Mouse (Mus musculus): ENCODE measurements at regions not wholly inside any gene's neighbourhood (a gene's known extent, or its start where the extent isn't known, plus 50 kb on each side); places are given as distances from the start of the nearest gene placed in this dataset.
"Not testable (repeated sequence)": the region's sequence is repeated elsewhere in the genome, so short reads cannot be mapped to it uniquely, and the experiment has no call there.

DNA sequence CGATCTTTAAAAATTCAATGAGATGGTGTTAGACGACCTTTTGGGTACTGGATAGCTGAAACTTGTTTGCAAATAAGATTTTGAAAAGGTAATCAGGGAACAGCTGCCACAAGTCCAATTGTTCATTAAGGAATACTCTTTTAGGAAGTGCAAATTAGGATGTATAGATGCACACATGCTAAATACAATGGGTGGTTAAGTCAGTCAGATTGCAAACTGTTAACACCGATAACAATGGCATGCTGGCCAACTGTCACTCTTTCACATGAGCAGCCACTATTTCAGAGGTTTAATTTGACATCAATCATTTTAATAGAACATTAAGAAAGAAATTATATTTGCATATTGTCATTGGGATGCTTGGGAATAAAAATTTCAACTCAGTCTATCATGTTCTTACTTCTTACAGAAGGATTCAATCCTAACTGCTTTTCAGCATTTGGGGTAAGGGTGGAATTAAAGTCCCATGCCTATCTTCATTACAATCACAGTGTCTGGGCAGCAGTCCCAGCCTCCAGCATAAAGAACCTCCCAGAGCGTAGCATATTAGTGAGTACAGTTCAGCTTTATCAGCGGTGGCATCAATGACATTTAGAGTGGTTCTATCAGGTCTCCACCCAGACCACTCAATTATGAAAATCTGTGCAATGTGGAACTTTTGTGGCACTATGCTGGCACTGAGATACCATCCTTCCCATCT, 385.8 kb upstream of the Slc39a10 start:
- H3K9ac ChIP-seq (ENCODE audit: low read depth, poor library complexity, severe bottlenecking): no peak overlapping the region
- no peak for TF ChIP-seq POLR2A (IDR thresholded peaks at IDR 0.05; ENCODE audit: insufficient read depth, low read length)
- TF ChIP-seq CTCF (IDR thresholded peaks at IDR 0.05; ENCODE audit: low read depth, low read length): no peak
- no peak for TF ChIP-seq EP300 (IDR thresholded peaks at IDR 0.05; ENCODE audit: insufficient read depth, low read depth, low read length)
- no peaks in the 10 kb centered on the region for H3K9me3 ChIP-seq (replicated peaks; ENCODE audit: control insufficient read depth, insufficient read depth, low read length, poor library complexity, severe bottlenecking)
- no peak overlapping the region for H3K27ac ChIP-seq (ENCODE audit: insufficient read depth, low read length)
- H3K4me1 ChIP-seq (ENCODE audit: control insufficient read depth, insufficient read depth, low read length): no peaks in the 10 kb centered on the region
- H3K27me3 ChIP-seq (ENCODE audit: control insufficient read depth, insufficient read depth, low read length, poor library complexity, severe bottlenecking): no peaks in the 10 kb centered on the region
- no peak overlapping the region for H3K4me3 ChIP-seq (ENCODE audit: low read depth, low read length)
- no peaks in the 10 kb centered on the region for H3K36me3 ChIP-seq (ENCODE audit: control insufficient read depth, insufficient read depth, low read length, poor library complexity, severe bottlenecking)

DNA sequence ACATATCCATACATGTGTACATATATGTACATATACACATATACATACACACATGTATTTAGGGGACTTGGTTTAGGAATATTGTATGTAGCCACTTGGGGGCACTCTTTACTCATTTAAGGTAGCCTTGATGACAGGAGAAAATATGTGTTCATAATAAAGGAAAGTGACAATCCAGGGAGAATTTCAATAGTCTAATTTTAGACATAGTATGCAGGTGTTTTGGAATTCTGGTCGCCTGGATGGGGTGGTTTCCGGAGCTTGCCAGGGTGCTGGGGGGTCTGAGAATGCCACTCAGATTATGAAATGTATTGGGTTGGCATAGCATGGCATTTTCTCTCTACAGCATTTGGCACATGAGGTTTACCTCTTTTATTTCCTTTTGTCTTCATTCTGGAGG, 385.2 kb upstream of the Slc39a10 start:
- Histone ChIP-seq H3K4me3 (ENCODE audit: low read depth, low read length) (no peak overlapping the region), H3K4me1 (ENCODE audit: control insufficient read depth, insufficient read depth, low read length) (no peaks in the 10 kb centered on the region), H3K36me3 (ENCODE audit: control insufficient read depth, insufficient read depth, low read length, poor library complexity, severe bottlenecking) (no peaks in the 10 kb centered on the region), H3K27me3 (ENCODE audit: control insufficient read depth, insufficient read depth, low read length, poor library complexity, severe bottlenecking) (no peaks in the 10 kb centered on the region), H3K27ac (ENCODE audit: insufficient read depth, low read length) (no peak overlapping the region), H3K9me3 (replicated peaks; ENCODE audit: control insufficient read depth, insufficient read depth, low read length, poor library complexity, severe bottlenecking) (no peaks in the 10 kb centered on the region), H3K9ac (ENCODE audit: low read depth, poor library complexity, severe bottlenecking) (no peak overlapping the region)
- TF ChIP-seq CTCF (IDR thresholded peaks at IDR 0.05; ENCODE audit: low read depth, low read length) (no peak), EP300 (IDR thresholded peaks at IDR 0.05; ENCODE audit: insufficient read depth, low read depth, low read length) (no peak), POLR2A (IDR thresholded peaks at IDR 0.05; ENCODE audit: insufficient read depth, low read length) (no peak)

DNA sequence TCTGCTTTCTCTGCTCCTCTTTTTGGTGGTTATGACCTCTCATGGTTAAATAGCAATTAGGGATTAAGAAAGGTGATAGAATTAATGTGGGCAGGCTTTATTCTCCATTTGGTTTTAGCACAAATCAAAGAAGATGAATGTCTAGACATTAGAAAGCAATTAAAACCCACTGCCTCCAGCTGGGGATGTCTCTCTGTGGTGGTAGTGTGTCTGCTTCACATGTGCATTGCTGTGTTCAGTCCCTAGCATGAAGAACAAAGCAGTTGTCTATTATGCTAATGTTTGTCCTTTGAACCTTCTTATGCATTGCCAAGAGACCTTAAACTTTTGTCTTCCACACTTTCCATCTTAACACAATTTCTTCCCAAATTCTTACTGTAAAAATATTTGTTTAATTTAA, 379.5 kb upstream of the Slc39a10 start:
- Histone ChIP-seq H3K27ac (ENCODE audit: insufficient read depth, low read length) (no peak overlapping the region), H3K9ac (ENCODE audit: low read depth, poor library complexity, severe bottlenecking) (no peak overlapping the region), H3K4me1 (ENCODE audit: control insufficient read depth, insufficient read depth, low read length) (no peaks in the 10 kb centered on the region), H3K36me3 (ENCODE audit: control insufficient read depth, insufficient read depth, low read length, poor library complexity, severe bottlenecking) (no peaks in the 10 kb centered on the region), H3K27me3 (ENCODE audit: control insufficient read depth, insufficient read depth, low read length, poor library complexity, severe bottlenecking) (no peaks in the 10 kb centered on the region), H3K4me3 (ENCODE audit: low read depth, low read length) (no peak overlapping the region), H3K9me3 (replicated peaks; ENCODE audit: control insufficient read depth, insufficient read depth, low read length, poor library complexity, severe bottlenecking) (no peaks in the 10 kb centered on the region)
- no peak for TF ChIP-seq CTCF (IDR thresholded peaks at IDR 0.05; ENCODE audit: low read depth, low read length)
- no peak for TF ChIP-seq POLR2A (IDR thresholded peaks at IDR 0.05; ENCODE audit: insufficient read depth, low read length)
- TF ChIP-seq EP300 (IDR thresholded peaks at IDR 0.05; ENCODE audit: insufficient read depth, low read depth, low read length): no peak

DNA sequence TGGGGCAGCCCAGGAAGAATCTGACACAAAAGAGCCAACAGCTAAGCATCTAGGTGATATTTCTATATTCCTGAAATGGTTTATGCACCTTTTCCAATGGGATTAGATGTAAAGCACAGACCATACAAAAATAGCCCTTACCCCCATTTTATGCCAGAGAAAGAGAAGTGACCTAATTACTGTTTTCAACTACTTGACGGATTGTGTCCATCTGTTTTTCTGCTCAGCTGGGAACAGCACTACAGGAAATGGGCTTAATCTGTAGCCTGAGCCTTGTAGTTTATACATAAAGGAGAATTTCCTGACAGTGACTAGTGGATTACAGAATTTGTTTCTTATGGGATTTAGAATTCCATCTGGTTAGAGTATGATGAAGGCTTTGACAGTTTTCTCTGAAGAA, 371.0 kb upstream of the Slc39a10 start:
- no peak for TF ChIP-seq POLR2A (IDR thresholded peaks at IDR 0.05; ENCODE audit: insufficient read depth, low read length)
- TF ChIP-seq CTCF (IDR thresholded peaks at IDR 0.05; ENCODE audit: low read depth, low read length): no peak
- TF ChIP-seq EP300 (IDR thresholded peaks at IDR 0.05; ENCODE audit: insufficient read depth, low read depth, low read length): no peak
- H3K4me1 ChIP-seq (ENCODE audit: control insufficient read depth, insufficient read depth, low read length): no peaks in the 10 kb centered on the region
- no peaks in the 10 kb centered on the region for H3K36me3 ChIP-seq (ENCODE audit: control insufficient read depth, insufficient read depth, low read length, poor library complexity, severe bottlenecking)
- H3K4me3 ChIP-seq (ENCODE audit: low read depth, low read length): no peak overlapping the region
- H3K27me3 ChIP-seq (ENCODE audit: control insufficient read depth, insufficient read depth, low read length, poor library complexity, severe bottlenecking): no peaks in the 10 kb centered on the region
- no peaks in the 10 kb centered on the region for H3K9me3 ChIP-seq (replicated peaks; ENCODE audit: control insufficient read depth, insufficient read depth, low read length, poor library complexity, severe bottlenecking)
- H3K9ac ChIP-seq (ENCODE audit: low read depth, poor library complexity, severe bottlenecking): no peak overlapping the region
- no peak overlapping the region for H3K27ac ChIP-seq (ENCODE audit: insufficient read depth, low read length)

DNA sequence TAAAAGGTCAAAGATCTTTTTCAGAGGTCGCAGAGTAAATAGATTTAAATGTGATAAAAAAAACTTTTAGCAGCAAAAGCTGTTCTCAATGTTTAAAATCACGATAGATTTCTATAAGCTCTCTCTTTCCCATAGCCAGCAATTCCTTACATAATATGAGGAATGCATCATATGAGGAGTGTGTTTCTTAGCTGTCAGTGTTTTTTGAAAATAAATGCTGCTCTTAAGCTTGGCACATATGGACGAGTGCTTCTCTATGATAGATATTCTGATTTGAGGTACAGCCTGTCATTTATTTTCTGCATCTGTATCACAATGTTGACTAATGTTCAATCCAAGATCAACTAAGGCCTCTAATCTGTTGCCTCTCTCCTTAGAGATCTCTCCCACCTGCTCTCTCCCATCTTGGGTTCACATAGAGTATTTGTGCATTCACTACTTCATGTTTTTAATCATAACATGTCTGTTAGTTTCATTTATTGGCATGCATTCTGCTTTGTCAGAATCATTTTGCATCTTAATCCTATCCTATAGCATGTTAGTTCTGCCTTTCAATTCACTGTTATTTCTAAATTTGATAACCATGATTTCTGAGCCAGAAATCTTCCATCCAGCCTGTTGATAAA, 369.0 kb upstream of the Slc39a10 start:
- no peaks in the 10 kb centered on the region for H3K36me3 ChIP-seq (ENCODE audit: control insufficient read depth, insufficient read depth, low read length, poor library complexity, severe bottlenecking)
- no peaks in the 10 kb centered on the region for H3K9me3 ChIP-seq (replicated peaks; ENCODE audit: control insufficient read depth, insufficient read depth, low read length, poor library complexity, severe bottlenecking)
- no peak for TF ChIP-seq POLR2A (IDR thresholded peaks at IDR 0.05; ENCODE audit: insufficient read depth, low read length)
- no peak for TF ChIP-seq EP300 (IDR thresholded peaks at IDR 0.05; ENCODE audit: insufficient read depth, low read depth, low read length)
- TF ChIP-seq CTCF (IDR thresholded peaks at IDR 0.05; ENCODE audit: low read depth, low read length): no peak
- no peak overlapping the region for H3K4me3 ChIP-seq (ENCODE audit: low read depth, low read length)
- H3K9ac ChIP-seq (ENCODE audit: low read depth, poor library complexity, severe bottlenecking): no peak overlapping the region
- H3K4me1 ChIP-seq (ENCODE audit: control insufficient read depth, insufficient read depth, low read length): no peaks in the 10 kb centered on the region
- no peak overlapping the region for H3K27ac ChIP-seq (ENCODE audit: insufficient read depth, low read length)
- H3K27me3 ChIP-seq (ENCODE audit: control insufficient read depth, insufficient read depth, low read length, poor library complexity, severe bottlenecking): no peaks in the 10 kb centered on the region

GRCm38 (mm10) chr1:47250706-47251105, 358.1 kb upstream of the Slc39a10 start:
- not testable (repeated sequence) for H3K9me3 ChIP-seq (replicated peaks; ENCODE audit: control insufficient read depth, insufficient read depth, low read length, poor library complexity, severe bottlenecking); H3K27ac ChIP-seq (ENCODE audit: insufficient read depth, low read length); H3K27me3 ChIP-seq (ENCODE audit: control insufficient read depth, insufficient read depth, low read length, poor library complexity, severe bottlenecking); H3K4me3 ChIP-seq (ENCODE audit: low read depth, low read length); H3K36me3 ChIP-seq (ENCODE audit: control insufficient read depth, insufficient read depth, low read length, poor library complexity, severe bottlenecking); H3K9ac ChIP-seq (ENCODE audit: low read depth, poor library complexity, severe bottlenecking); H3K4me1 ChIP-seq (ENCODE audit: control insufficient read depth, insufficient read depth, low read length)

All from ES-Bruce4 (cell line).